Mouse (Mus musculus) stomach, postnatal 0 days (tissue): ENCODE measurements around the gene Tmem79.

ENCODE experiments used
- CTCF ChIP-seq: IDR thresholded peaks from 2 replicates; pipeline ENCODE4 v1.5.1; 2016; ENCODE audit warnings: antibody characterized with exemption, low read depth, mild to moderate bottlenecking, moderate library complexity
- EP300 ChIP-seq: optimal IDR thresholded peaks from 2 replicates; pipeline ENCODE3; 2016; ENCODE audit warnings: antibody characterized with exemption

- no peak for TF ChIP-seq CTCF
- TF ChIP-seq EP300 = no peak
These were observed 48.8 kb downstream of the Tmem79 start, which contains the start of gene Gm38392 for GRCm38 (mm10) chr3:88287110-88287509.
